Mouse (Mus musculus) thymus, postnatal 36 days (tissue): ENCODE results near the gene Rbm18.

Source experiments
- DNase-seq, 2 experiments: peaks; one replicate each; pipeline ENCODE4 v3.0.0; 2022; ENCODE audit warnings: mixed read lengths in 2 of 2

Gene Rbm18

DNA sequence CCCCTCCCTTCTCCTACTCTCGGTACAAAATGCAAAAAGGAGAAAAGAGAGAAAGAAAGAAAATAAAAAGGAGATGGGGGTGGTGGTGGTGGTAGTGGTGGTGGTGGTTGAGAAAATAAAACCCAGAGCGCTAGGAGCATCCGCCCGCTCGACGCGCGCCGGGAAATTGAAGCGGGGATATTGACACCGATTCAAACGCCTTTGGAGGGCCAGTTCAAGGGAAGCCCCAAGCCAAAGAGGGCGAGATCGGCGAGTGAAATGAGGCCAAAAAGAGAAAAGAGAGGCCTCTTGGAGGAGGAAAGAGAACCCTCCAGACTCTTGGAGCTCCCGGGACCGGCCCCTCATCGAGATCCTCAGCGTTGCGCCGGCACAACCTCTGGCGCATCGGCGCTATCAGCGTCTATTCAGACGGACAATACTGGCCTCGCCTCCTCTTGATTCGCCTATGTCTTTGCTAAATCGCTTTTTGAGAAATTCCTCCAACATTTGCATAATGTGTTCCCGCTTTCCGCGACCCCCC, 32.1 kb downstream of the Rbm18 start:
- no peak for DNase-seq

DNA sequence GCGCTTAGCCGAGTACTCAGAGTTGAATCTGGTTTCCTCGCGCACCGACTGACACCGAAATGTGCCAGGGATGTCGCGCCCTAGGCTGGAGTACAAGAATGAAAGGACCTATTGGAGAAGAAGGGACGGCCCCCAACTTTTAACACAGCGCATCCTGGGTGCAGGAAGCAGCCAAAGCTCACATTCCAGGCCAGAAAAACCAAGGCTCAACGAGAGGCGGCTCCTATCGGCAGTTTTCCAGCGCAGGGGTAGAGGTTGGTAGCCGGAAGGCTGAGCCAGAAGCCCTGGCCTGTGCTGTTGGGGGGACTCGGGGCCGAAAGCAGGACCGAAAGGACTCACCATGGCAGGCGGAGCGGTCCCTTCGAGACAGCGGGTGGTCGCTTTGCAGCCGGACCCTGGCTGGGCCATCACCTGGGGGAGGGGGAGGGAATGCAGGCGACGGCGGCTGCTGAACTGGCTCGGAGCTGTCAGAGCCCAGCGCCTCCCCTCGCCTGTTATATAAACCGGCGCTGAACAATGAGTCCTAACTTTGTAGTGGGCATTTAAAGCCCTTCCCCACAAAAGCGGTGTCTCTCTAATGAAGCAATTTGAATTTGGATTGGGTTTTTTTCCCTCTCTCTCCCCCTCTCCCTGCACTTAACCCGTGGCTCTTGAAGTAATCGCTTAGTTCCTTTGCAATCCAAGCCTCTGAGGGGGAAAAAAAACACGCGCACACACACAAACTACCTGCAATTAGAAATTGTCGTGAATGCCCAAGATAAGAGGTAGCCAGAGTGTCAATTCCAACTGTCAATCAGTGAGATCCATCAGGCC, 32.8 kb downstream of the Rbm18 start:
- DNase-seq: no peak

DNA sequence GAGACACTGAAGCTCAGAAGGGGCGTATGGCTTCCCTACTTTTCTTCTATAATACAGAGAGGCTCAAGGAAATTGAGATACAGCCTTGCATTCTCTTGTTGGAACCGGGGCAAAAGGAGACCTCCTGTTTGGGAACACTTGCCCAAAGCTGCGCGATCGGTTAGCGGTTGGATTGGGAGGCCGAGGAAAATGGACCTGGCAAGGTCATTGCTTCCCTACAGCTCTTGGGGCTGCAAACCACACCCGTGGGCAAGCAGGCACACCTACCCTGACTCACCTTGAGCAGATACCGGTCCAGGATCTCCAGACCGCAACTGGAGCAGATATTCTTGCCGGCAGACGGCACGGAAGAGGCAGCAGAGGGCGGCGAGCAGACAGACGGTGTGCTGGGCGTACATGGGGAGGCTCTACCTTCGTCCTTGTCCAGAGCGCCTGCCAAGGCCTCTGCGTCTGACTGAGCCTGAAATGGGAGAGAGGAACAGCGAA, 33.5 kb downstream of the Rbm18 start:
- DNase-seq: no peak

DNA sequence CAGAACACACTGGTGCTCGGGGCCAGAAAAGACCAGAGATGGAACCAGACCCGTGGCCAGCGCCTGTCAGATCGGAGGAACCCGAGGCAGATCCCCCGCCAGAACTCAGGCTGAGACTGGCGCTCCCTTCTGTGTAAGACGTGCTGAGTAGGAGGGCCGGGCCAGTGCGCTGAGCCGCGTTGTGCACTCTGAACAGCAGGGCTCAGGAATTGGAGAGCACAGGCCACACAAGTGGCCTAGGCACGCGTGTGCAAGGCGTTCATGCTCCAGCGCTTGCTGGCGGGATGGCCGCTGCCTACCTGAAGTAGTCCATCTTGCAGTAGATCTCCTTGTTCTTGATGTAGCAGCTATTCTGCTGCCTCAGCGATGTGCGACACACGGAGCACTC, 34.0 kb downstream of the Rbm18 start:
- DNase-seq: no peak

DNA sequence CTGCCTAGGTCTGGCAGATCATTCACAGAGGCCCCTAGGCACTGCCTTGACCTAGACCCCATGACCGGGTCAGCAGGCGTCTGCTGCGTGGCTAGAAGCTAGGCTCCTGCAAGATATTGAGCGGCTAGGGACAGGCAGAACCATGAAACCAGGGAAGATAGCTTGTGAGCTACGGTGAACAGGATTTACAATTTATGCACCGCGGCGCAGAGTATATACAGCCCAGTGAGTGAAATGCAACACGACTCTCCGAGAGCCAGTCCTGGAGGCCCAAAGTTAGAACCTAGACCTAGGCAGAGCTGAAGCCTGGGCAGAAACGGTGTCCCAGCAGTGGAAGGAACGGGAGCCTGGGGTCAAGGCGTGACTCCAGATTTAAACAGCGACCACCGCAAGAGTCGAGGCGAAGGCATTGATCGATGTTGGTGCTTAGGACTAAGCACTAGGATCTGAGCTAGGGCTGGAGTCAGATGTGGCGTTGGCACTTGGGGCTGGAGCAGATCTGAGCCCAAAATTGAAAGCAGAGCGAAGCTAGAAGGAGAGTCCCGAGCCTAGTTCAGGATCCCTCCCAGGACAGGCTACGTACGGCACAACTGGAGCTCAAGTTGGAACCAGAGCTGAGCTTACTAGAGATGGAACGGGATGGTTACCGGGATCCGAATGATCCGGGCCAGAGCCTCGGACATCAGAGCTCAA, 34.6 kb downstream of the Rbm18 start:
- no peak for DNase-seq

DNA sequence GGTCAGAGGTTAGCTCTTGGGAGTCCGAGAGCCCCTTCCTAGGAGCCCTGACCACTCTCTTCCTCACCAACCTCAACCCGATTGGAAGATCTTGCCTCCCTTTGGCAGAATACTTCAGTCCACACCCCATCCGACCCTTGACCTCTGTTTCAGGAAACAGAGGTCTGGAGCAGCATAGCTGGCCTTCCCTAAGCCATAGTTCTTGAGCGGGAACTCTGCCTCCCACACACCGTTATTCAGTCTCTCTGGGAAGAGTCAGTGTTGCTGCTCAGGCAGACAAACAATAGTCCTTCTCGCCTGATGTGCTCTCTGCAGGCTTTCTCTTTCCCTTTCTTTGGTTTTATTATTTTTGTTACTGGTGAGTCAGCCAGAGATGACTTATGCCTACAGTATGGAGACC, 36.8 kb downstream of the Rbm18 start:
- DNase-seq: no peak

DNA sequence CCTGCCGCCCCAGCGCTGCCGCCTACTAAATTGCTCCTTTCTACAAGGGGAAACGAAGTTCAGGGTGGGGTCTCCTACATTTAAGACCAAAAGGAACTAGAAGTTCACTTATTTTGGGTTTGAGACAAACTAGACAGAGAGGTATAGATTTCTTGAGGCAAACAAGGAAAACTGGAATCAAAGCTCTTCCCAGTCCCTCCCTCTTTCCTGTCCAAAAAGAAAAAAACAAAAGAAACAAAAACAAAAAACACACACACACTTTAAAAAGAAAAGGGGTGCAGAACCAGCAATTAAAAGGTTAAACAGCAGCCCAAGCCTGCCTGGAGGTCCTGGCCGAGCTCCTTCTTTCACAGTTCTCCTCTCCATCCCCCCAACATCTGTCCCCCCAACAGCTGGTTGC, 38.6 kb downstream of the Rbm18 start:
- no peak for DNase-seq

- no peak for DNase-seq
Observed at GRCm38 (mm10) chr2:36097129-36097815, 39.3 kb downstream of the Rbm18 start.

DNA sequence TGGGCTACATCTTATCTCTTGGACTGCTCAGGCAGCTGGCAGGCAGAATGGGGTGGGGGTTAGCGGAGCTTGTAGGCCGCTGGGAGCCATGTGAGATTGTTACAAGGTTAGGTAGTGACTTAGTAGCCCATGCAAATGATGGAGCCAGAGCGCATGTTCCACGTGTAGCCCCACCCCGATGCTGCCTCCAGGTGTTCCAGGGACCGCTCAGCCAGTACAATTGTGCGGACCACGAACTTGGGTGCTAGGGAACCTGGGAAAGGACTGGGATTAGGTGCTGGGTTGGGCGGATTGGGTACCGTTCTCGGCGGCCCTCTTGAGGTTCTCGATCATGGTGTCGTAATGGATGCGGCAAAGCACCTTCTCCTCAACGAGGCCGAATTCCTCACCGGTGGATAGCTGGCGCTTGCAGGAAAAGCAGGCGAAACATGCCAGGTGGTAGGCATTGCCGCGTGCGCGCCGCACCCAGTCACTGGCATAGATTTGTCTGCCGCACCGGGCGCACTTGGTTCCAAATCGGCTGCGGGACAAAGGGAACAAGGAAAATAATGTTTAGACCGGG, 42.6 kb downstream of the Rbm18 start:
- no peak for DNase-seq

DNA sequence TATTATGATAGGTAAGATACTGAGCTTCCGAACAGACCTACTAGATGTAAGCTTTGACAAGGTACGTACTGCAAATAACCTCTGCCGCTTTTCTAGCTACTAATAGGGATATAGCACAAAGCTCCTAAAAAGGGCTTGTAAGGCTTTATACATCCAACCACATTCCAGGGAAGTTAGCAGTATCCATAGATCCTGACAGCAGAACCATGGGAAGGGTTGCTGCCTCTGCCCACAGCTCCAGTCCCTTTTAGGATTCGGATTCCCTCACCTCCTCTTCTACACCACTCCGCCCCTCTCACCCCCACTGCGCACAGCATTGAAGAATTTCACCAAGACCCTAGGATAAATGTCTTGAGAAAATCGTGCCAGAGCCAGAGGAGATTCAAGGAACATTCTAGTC, 43.3 kb downstream of the Rbm18 start:
- no peak for DNase-seq

DNA sequence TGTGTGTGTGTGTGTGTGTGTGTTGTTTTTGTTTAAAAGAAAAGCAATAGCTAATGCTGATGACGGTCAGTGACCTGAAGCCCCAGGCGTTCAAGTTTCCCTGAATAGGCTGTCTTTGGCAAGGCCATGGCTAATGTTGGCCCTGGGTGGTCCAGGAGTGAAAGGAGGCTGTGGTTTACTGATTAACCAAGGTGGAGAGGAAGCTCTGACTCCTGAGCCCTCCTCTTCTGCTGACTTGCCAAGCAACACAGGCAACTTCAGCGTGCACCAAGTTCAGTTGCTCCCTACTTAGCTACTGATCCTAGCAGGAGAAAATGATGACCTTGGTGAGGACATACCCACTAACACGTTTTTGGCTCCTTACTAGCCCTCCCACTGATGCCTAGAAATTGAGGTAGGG, 43.8 kb downstream of the Rbm18 start:
- DNase-seq: no peak

DNA sequence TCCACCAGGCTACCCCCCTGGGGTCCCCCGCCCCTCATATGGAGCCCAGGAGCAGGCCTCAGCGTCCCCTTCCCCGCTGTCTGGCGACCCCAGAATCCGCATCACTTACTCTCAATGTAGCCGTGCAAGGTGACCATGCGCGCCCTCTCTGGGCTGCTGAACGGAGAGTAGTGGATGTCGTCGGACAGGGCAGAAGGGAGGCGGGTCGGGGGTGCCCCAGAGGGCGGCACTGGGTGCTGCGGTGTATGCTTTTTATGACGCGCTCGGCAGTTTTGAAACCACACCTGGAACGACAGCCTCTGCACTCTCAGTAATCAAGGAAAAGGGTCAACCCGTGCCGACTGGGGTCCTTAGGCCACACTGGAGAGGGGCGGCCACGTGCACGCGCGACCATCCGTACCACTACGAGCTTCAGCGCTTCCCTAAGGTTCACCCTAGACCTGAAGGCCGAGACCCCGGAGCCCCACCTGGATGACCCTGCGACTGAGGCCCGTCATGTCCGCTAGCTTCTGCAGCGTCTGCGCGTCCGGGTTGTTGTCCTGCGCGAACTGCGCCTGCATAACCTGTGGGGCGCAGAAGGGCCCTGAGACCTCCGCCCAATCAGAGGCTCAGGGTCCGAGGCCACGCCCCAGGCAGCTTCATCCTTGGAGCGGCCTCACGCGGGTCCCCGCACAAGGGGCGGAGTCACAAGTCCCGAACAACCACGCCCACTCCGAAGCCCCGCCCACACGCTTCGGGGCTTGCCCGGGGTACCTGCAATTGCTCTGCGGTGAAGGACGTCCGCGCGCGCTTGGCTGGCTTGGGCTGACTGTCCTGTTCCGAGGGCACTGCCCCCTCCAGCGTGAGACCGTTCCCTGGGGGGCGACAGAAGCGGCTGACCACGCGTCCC, 45.5 kb downstream of the Rbm18 start:
- peak; percentile 64 to 72 for DNase-seq

DNA sequence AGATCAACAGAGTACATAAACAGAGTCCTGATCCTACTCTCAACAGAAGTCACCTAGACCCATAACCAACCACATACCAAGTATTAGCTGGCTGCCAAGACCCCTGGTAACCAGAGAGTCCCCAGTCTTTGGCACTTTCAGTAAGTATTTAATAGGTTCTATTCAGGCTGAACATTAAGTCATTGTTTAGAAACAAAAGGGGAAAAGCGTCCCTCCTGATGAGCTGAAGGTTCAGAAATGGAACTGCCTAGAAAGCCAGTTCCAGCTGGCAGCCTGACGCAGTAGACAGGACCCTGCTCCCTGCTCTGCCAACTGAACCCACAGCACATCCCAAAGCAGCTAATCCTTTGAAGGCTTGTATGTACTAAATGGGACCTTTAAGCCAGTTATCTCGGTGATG, 47.4 kb downstream of the Rbm18 start:
- no peak for DNase-seq

GRCm38 (mm10) chr2:36085041-36085440, 51.5 kb downstream of the Rbm18 start:
- DNase-seq: no peak

DNA sequence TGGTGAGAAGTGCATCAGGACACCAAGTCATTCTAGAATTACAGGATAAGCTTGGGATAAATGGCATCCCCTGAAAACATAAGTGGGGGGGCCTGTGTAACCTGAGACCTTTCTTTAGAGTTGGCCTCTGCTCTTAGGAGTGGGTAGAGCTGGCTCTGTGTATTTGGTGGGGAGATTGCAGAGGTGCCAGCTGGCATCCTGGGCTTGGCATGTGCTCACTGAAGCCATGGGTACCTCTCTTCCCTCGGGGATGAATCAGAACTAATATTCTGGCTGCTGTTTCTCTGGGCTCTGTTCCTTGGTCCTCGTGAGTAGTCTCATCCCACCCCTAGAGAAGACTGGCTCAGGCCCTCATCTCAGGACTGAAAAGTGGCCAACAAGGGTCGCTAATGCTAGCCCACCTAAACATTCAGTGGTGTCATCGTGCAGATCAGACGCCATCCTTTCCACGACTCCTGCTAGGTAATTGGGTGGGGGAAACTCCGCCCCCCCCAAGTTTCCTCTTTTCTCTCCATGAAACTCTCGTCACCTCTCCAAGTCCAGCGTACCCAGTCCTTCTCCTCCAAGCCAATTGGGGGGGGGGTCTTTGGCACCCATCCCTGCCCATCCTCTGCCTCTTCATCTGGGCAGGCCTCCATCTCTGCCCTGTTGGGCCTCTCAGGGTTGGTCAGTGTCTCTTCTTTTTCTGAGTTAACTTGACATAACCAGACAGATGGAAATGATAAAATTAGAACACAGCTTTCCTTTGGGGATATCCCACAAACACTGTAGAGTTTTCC, 53.6 kb downstream of the Rbm18 start:
- DNase-seq: no peak

GRCm38 (mm10) chr2:36081446-36081845, 55.1 kb downstream of the Rbm18 start:
- DNase-seq: no peak

GRCm38 (mm10) chr2:36077160-36077761, 59.3 kb downstream of the Rbm18 start:
- no peak for DNase-seq

- DNase-seq: no peak
Observed at GRCm38 (mm10) chr2:36075210-36075609, 61.4 kb downstream of the Rbm18 start.

GRCm38 (mm10) chr2:36073781-36074180, 62.8 kb downstream of the Rbm18 start:
- no peak for DNase-seq

DNA sequence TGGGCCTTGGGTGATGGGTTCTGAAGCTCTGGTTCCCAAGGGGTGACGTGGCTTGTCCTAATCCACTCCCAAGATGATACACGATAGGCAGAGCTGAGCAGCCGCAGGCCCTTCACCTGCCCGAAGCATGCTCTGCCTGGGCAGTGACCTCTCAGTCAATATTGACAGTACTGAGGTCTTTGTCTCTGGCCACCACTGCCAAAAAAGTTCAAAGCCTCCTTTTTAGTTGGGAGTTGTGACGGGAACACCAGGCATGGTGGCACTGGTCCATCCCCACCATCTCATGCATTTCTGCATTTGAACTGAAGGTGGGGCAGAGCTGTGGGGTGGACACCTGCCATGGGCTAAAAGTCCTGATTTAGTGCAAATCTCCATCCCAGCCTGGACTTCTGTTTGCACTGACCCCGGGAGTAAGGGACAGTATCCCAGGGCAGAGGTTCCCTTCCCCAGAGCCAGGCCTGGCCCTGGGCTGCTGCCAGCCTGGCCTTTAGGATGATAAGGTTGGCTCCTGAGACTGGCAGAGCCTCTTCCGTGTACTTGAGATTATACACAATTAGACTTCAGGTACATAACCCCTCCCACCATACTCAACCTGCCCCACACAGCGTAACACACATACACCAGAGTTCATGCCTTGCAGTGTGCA, 64.8 kb downstream of the Rbm18 start:
- DNase-seq: no peak
